Mouse (Mus musculus) lung, adult 2 months (tissue): ENCODE measurements around the gene Dydc1. TPM values are rescaled to one million over a fixed set of nuclear protein-coding genes. Genes with fewer than 3 reads are reported as not detected.

Source experiments
- DNase-seq: peaks from one replicate; pipeline ENCODE4 v3.0.0; 2022
- H3K4me1 ChIP-seq: fragments of 200-500 bp; 2 replicates; pipeline ENCODE4 v1.6.1; 2011; ENCODE audit warnings: low read length; ENCODE audit not compliant: control insufficient read depth, insufficient read depth
- H3K4me3 ChIP-seq: fragments of 200-500 bp; replicated peaks from 2 replicates; pipeline ENCODE3; 2011; ENCODE audit warnings: low read depth, mild to moderate bottlenecking, control low read depth, low read length; ENCODE audit errors: extremely low read depth
- CTCF ChIP-seq: fragments of 200-500 bp; IDR thresholded peaks from 2 replicates; pipeline ENCODE4 v1.5.1; 2011; ENCODE audit warnings: mild to moderate bottlenecking, low read length, control low read depth; ENCODE audit not compliant: insufficient read depth
- POLR2A ChIP-seq: fragments of 200-500 bp; IDR thresholded peaks from 2 replicates; pipeline ENCODE4 v1.6.1; 2011; ENCODE audit warnings: low read depth, mild to moderate bottlenecking, control low read depth, low read length, borderline replicate concordance; ENCODE audit errors: extremely low read depth
- WGBS: fragments of 180-500 bp; shearing (Covaris S2); methylation state at CpG from one replicate; pipeline ENCODE4 v1.1.7; 2018; 5-methylcytosine and 5-hydroxymethylcytosine counted together
- polyA plus RNA-seq: library from polyadenylated mRNA; depleted of rRNA; stranded (reverse); fragments of >200 nt; gene quantifications from 2 replicates; pipeline ENCODE4 v1.2.3, GENCODE M21; 2012; rRNA removed

The Dydc1 gene
- polyA plus RNA-seq, 1 experiment = 0.19 TPM

GRCm38 (mm10) chr14:41124683-41125082, 52.0 kb downstream of the Dydc1 start:
- TF ChIP-seq CTCF = no peak
- TF ChIP-seq POLR2A = no peak
- no peak for DNase-seq
- WGBS = 81% methylated on average over 5 of the region's 5 CpGs
- no peak overlapping the region for H3K4me3 ChIP-seq
- H3K4me1 ChIP-seq = no peaks in the 10 kb centered on the region

GRCm38 (mm10) chr14:41127997-41128396, 55.3 kb downstream of the Dydc1 start:
- WGBS = 11% methylated on average over 4 of the region's 4 CpGs
- no peak overlapping the region for H3K4me3 ChIP-seq
- peak; percentile 50 for DNase-seq
- TF ChIP-seq POLR2A (no peak), CTCF (no peak)
- no peaks in the 10 kb centered on the region for H3K4me1 ChIP-seq

GRCm38 (mm10) chr14:41131540-41131939, 58.8 kb downstream of the Dydc1 start, which contains the start of gene Sftpa1:
Gene Sftpa1, plus strand, starts transcription at chr14:41131782.
- TF ChIP-seq POLR2A = peak; percentile 98; the same call in 1 of the 2 replicates
- TF ChIP-seq CTCF = no peak
- DNase-seq = peak; percentile 58
- 47% methylated on average over 7 of the region's 7 CpGs for WGBS
- Histone ChIP-seq H3K4me3 (peak within 1 kb of the TSS; percentile 40), H3K4me1 (no peaks in the 10 kb centered on the region)

DNA sequence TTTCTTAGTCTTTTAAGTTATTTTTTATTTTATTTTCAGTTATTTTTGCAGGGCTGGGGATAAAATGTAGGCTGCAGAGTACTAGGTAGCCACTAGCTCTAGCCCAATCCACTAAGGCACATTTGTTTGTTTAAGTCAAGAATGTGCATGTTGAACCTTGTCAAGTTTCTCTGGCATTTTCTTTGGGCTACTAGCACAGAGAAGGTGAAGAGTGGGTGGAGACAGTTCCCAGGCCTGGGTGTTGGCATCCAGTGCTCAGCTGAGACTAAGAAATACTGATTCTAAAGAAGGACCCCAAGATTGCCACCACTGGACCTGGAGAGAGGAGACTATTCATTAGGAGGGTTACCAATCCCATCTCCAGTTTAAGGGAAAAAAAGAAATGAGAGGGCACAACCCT, 64.3 kb downstream of the Dydc1 start:
- Histone ChIP-seq H3K4me3 (no peak overlapping the region), H3K4me1 (no peaks in the 10 kb centered on the region)
- DNase-seq = peak; percentile 25
- TF ChIP-seq POLR2A (no peak), CTCF (no peak)

GRCm38 (mm10) chr14:41140686-41141085, 68.0 kb downstream of the Dydc1 start:
- DNase-seq = no peak
- Histone ChIP-seq H3K4me3 (no peak overlapping the region), H3K4me1 (peaks cover under 1% of the 10 kb centered on the region; the same call in 1 of the 2 replicates)
- no peak for TF ChIP-seq CTCF
- TF ChIP-seq POLR2A = no peak
- 72% methylated on average over 1 of the region's 1 CpGs for WGBS

Other genes with a start within 250 kb of the Dydc1 start
- 0.41 and 0.54 TPM in 2 replicates for gene Sh2d4b, start 179.6 kb upstream of the Dydc1 start, polyA plus RNA-seq
- 82.2 and 94.2 TPM in 2 replicates for gene Tspan14, start 106.1 kb upstream of the Dydc1 start, polyA plus RNA-seq
- gene Fam213a, start 59.1 kb upstream of the Dydc1 start, polyA plus RNA-seq = 12.6 and 12.8 TPM in 2 replicates
- 0.15 TPM in 1 of 2 replicates, not detected in the other for gene Dydc2, start 3.7 kb upstream of the Dydc1 start, polyA plus RNA-seq
- gene Mat1a, start 32.1 kb downstream of the Dydc1 start, polyA plus RNA-seq = 3.5 and 6.0 TPM in 2 replicates
- gene Sftpa1, start 58.9 kb downstream of the Dydc1 start, polyA plus RNA-seq = 1,111 and 1,268 TPM in 2 replicates
- 0.66 and 0.67 TPM in 2 replicates for gene Mbl1, start 78.5 kb downstream of the Dydc1 start, polyA plus RNA-seq
- 235 and 279 TPM in 2 replicates for gene Sftpd, start 112.2 kb downstream of the Dydc1 start, polyA plus RNA-seq
- not detected in 2 replicates for gene Gm2832, start 205.9 kb downstream of the Dydc1 start, polyA plus RNA-seq